8 mouse cellular contexts compared by ENCODE assay signal in the genomic region with DNA sequence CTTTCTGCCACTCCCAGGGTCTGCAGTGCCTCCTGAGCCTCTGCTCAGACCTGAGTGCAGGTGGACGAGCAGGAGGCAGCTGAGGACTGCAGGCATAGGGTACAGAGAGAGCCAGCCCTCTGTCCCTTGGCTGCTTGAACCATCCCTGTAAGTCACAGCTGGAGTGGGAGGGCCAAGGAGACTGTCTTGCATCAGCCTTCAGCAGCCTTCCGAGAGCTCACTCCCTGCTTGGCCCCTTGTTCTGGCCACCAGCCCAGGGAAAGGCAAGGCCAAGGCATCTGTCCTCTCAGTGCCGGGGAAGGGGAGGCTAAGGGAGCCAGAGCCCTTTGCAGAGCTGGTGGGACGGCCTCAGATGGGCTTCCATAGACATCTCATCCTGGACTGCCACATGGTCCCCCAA. TPM values are rescaled to one million over a fixed set of nuclear protein-coding genes. Genes with fewer than 3 reads are reported as not detected.
DNase-seq lines count a peak whose midpoint lies in the region; ATAC-seq and TF ChIP-seq lines count a peak whose summit lies in the region.

No protein-coding gene starts in this region.

- no peaks in the 10 kb centered on the region for H3K9me3 ChIP-seq in forebrain, embryonic 10.5 days
- no peaks in the 10 kb centered on the region for H3K9me3 ChIP-seq in forebrain, embryonic 14.5 days (replicated peaks; ENCODE audit: control insufficient read depth, low read length)
- no peaks in the 10 kb centered on the region for H3K9me3 ChIP-seq in CH12.LX (replicated peaks; ENCODE audit: low read length)
- no peaks in the 10 kb centered on the region for H3K9me3 ChIP-seq in limb, embryonic 10.5 days (replicated peaks)

- peak overlapping the region; percentile 65 for H3K27ac ChIP-seq in forebrain, embryonic 10.5 days
- H3K27ac ChIP-seq in forebrain, embryonic 14.5 days (ENCODE audit: low read depth, low read length) = no peak overlapping the region
- peak overlapping the region; percentile 64 for H3K27ac ChIP-seq in CH12.LX (ENCODE audit: insufficient read depth, low read depth)
- peak overlapping the region; percentile 58 for H3K27ac ChIP-seq in limb, embryonic 10.5 days

- no peak for TF ChIP-seq CTCF in CH12.LX (conservative IDR thresholded peaks at IDR 0.05 in 1 of 2, IDR thresholded peaks at IDR 0.05 in 1 of 2; ENCODE audit: low read depth in 2 of 2, low read length in 2 of 2)

- H3K36me3 ChIP-seq in forebrain, embryonic 10.5 days (replicated peaks) = peaks cover 75% of the 10 kb centered on the region
- peaks cover 38% of the 10 kb centered on the region for H3K36me3 ChIP-seq in forebrain, embryonic 14.5 days (ENCODE audit: control insufficient read depth, insufficient read depth, low read length)
- H3K36me3 ChIP-seq in CH12.LX (replicated peaks in 1 of 2; ENCODE audit: control insufficient read depth in 1 of 2, insufficient read depth in 1 of 2, low read length in 1 of 2) = peaks cover 24 to 63% of the 10 kb centered on the region in 2 experiments
- H3K36me3 ChIP-seq in limb, embryonic 10.5 days = peaks cover 72% of the 10 kb centered on the region

- no peak for DNase-seq in forebrain, embryonic 10.5 days (ENCODE audit: extremely low spot score, low spot score)
- no peak for DNase-seq in forebrain, embryonic 14.5 days (ENCODE audit: low spot score)
- DNase-seq in CH12.LX (ENCODE audit: extremely low read depth) = peak; percentile 52
- peak; percentile 98 for DNase-seq in heart, adult 11 months
- no peak for DNase-seq in limb, embryonic 10.5 days (ENCODE audit: low spot score)
- DNase-seq in frontal cortex, postnatal 10 days (ENCODE audit: low spot score in 2 of 2) = no peak
- no peak for DNase-seq in left cerebral cortex, postnatal 14 days (ENCODE audit: low spot score in 2 of 2)
- no peak for DNase-seq in thymus, postnatal 0 days (ENCODE audit: low spot score)

- H3K9ac ChIP-seq in forebrain, embryonic 14.5 days (ENCODE audit: low read length) = no peak overlapping the region
- peak overlapping the region; percentile 37; the same call in 1 of the 2 replicates for H3K9ac ChIP-seq in CH12.LX (ENCODE audit: insufficient read depth, low read depth)

- no peak for TF ChIP-seq POLR2A in CH12.LX (IDR thresholded peaks at IDR 0.05; ENCODE audit: low read depth, low read length)

- H3K27me3 ChIP-seq in forebrain, embryonic 10.5 days (ENCODE audit: poor library complexity, severe bottlenecking) = no peaks in the 10 kb centered on the region
- H3K27me3 ChIP-seq in forebrain, embryonic 14.5 days (replicated peaks; ENCODE audit: control insufficient read depth, insufficient read depth, low read length) = no peaks in the 10 kb centered on the region
- H3K27me3 ChIP-seq in CH12.LX (replicated peaks) = no peaks in the 10 kb centered on the region
- H3K27me3 ChIP-seq in limb, embryonic 10.5 days (ENCODE audit: low read depth, poor library complexity, severe bottlenecking) = no peaks in the 10 kb centered on the region

- 91% methylated on average over 4 of the region's 4 CpGs for WGBS in forebrain, embryonic 10.5 days
- 76% methylated on average over 4 of the region's 4 CpGs for WGBS in forebrain, embryonic 14.5 days
- WGBS in limb, embryonic 10.5 days = 93% methylated on average over 4 of the region's 4 CpGs

- no peak for TF ChIP-seq RAD21 in CH12.LX (IDR thresholded peaks at IDR 0.05; ENCODE audit: low read depth, low read length)

- no peaks in the 10 kb centered on the region for H3K79me2 ChIP-seq in CH12.LX (replicated peaks; ENCODE audit: control insufficient read depth, extremely low read depth, insufficient read depth, poor library complexity, severe bottlenecking)

- dilution Hi-C loops in CH12.LX (cut with MboI; ENCODE audit: extremely low pct_ligation_motif_present, extremely low pct_unique_long_range_greater_than_20kb, low sequenced_read_pairs) = no loop called here

- ATAC-seq in forebrain, embryonic 14.5 days = no peak

- TF ChIP-seq EP300 in CH12.LX (IDR thresholded peaks at IDR 0.05; ENCODE audit: low read length) = no peak

- intact Hi-C loops in left cerebral cortex, postnatal 14 days (cut with DNase I) = no loop called here

- no peak overlapping the region for H3K4me3 ChIP-seq in forebrain, embryonic 10.5 days
- H3K4me3 ChIP-seq in forebrain, embryonic 14.5 days (ENCODE audit: low read depth, low read length) = no peak overlapping the region
- peak overlapping the region; percentile 0 to 56 (median 36) for H3K4me3 ChIP-seq in CH12.LX (replicated peaks in 1 of 3; ENCODE audit: low read depth in 2 of 3, low read length in 2 of 3, poor library complexity in 1 of 3)
- no peak overlapping the region for H3K4me3 ChIP-seq in limb, embryonic 10.5 days

- H3K4me1 ChIP-seq in forebrain, embryonic 10.5 days = peaks cover 68% of the 10 kb centered on the region
- 0 out of 2 replicates have a peak, but pooled peaks cover 2% of the 10 kb centered on the region for H3K4me1 ChIP-seq in forebrain, embryonic 14.5 days (ENCODE audit: control insufficient read depth, insufficient read depth, low read length)
- H3K4me1 ChIP-seq in CH12.LX (ENCODE audit: control insufficient read depth in 1 of 2, insufficient read depth in 2 of 2) = peaks cover 15 to 67% of the 10 kb centered on the region in 2 experiments
- H3K4me1 ChIP-seq in limb, embryonic 10.5 days = peaks cover 65% of the 10 kb centered on the region

- H3K4me2 ChIP-seq in forebrain, embryonic 14.5 days (ENCODE audit: low read length) = no peak overlapping the region
- peak overlapping the region; percentile 40; the same call in 1 of the 2 replicates for H3K4me2 ChIP-seq in CH12.LX (ENCODE audit: insufficient read depth, low read depth, poor library complexity, severe bottlenecking)

- in situ Hi-C loops in CH12.LX (cut with MboI; ENCODE audit: low pct_ligation_motif_present, low pct_unique_long_range_greater_than_20kb, low sequenced_read_pairs) = no loop called here

TF ChIP-seq in CH12.LX, 34 proteins besides CTCF, POLR2A, EP300 and RAD21:
- TF ChIP-seq MAFK (IDR thresholded peaks at IDR 0.05; ENCODE audit: insufficient replicate concordance, low read length) (no peak), SMC3 (IDR thresholded peaks at IDR 0.05; ENCODE audit: low read depth, low read length) (no peak), JUN (IDR thresholded peaks at IDR 0.05; ENCODE audit: insufficient read depth, low read depth, low read length) (no peak), UBTF (IDR thresholded peaks at IDR 0.05; ENCODE audit: low read depth, low read length) (no peak), ZNF384 (IDR thresholded peaks at IDR 0.05; ENCODE audit: low read depth, low read length) (no peak), PAX5 (IDR thresholded peaks at IDR 0.05; ENCODE audit: low read length) (no peak), ZKSCAN1 (IDR thresholded peaks at IDR 0.05; ENCODE audit: borderline replicate concordance, low read depth, low read length) (no peak), IRF4 (IDR thresholded peaks at IDR 0.05; ENCODE audit: low read depth, low read length) (no peak), CHD1 (IDR thresholded peaks at IDR 0.05; ENCODE audit: low read depth, low read length) (no peak), ZMIZ1 (IDR thresholded peaks at IDR 0.05; ENCODE audit: low read depth, low read length) (no peak), JUND (conservative IDR thresholded peaks at IDR 0.05; ENCODE audit: low read depth, low read length) (no peak), NELFE (IDR thresholded peaks at IDR 0.05; ENCODE audit: low read depth, low read length) (no peak), TCF12 (IDR thresholded peaks at IDR 0.05; ENCODE audit: low read depth, low read length) (no peak), TBP (conservative IDR thresholded peaks at IDR 0.05; ENCODE audit: low read depth, low read length) (no peak), ZC3H11A (IDR thresholded peaks at IDR 0.05; ENCODE audit: low read depth, low read length) (no peak), MAZ (IDR thresholded peaks at IDR 0.05; ENCODE audit: low read depth, low read length) (no peak)

RNA-seq across cellular contexts. Expression of gene Trim8, which starts 23.3 kb away (rescaled TPM):
- 16.6 and 19.3 TPM in 2 replicates for polyA plus RNA-seq in forebrain, embryonic 10.5 days (2016; fragmentation: Nextera tagmentation; extraction: Ambion mirVana)
- 23.0 and 24.8 TPM in 2 replicates for polyA plus RNA-seq in forebrain, embryonic 14.5 days (2014; fragmentation: Nextera tagmentation; extraction: Ambion mirVana)
- total RNA-seq in CH12.LX (2012; rRNA removed) (11.0 and 12.0 TPM in 2 replicates), CH12.LX (2014; rRNA removed) (3.7 and 4.4 TPM in 2 replicates)
- 23.3 and 24.9 TPM in 2 replicates for polyA plus RNA-seq in CH12.LX (2012; ENCODE audit: insufficient read length, low read depth)
- polyA plus RNA-seq in limb, embryonic 10.5 days (2016; fragmentation: Nextera tagmentation; extraction: Ambion mirVana) = 13.0 and 15.2 TPM in 2 replicates
- total RNA-seq in left cerebral cortex, postnatal 14 days (2021) = 100 to 1,000 TPM; 103 to 110 TPM
- polyA plus RNA-seq in thymus, postnatal 0 days (2015; fragmentation: Nextera tagmentation; extraction: Ambion mirVana) = 20.4 and 23.6 TPM in 2 replicates

Comparison
In these comparisons a context has a peak if more than half of its experiments do, and no peak if none do; other contexts are left out.
1. DNase-seq: peak in CH12.LX (single experiment) and heart, adult 11 months (single experiment); none in forebrain, embryonic 10.5 days (single experiment), forebrain, embryonic 14.5 days (single experiment), limb, embryonic 10.5 days (single experiment), frontal cortex, postnatal 10 days (0 of 2), left cerebral cortex, postnatal 14 days (0 of 2) and thymus, postnatal 0 days (single experiment).
2. H3K4me3 ChIP-seq: peak in CH12.LX (3 of 3); none in forebrain, embryonic 10.5 days (single experiment), forebrain, embryonic 14.5 days (single experiment) and limb, embryonic 10.5 days (single experiment).